Mouse (Mus musculus): ENCODE measurements around the gene Ebna1bp2. TPM values are rescaled to one million over a fixed set of nuclear protein-coding genes. Genes with fewer than 3 reads are reported as not detected.

Ebna1bp2 gene
- 61.0 and 62.0 TPM in 2 replicates for polyA plus RNA-seq (2015; fragmentation: Nextera tagmentation; extraction: Ambion mirVana)

DNA sequence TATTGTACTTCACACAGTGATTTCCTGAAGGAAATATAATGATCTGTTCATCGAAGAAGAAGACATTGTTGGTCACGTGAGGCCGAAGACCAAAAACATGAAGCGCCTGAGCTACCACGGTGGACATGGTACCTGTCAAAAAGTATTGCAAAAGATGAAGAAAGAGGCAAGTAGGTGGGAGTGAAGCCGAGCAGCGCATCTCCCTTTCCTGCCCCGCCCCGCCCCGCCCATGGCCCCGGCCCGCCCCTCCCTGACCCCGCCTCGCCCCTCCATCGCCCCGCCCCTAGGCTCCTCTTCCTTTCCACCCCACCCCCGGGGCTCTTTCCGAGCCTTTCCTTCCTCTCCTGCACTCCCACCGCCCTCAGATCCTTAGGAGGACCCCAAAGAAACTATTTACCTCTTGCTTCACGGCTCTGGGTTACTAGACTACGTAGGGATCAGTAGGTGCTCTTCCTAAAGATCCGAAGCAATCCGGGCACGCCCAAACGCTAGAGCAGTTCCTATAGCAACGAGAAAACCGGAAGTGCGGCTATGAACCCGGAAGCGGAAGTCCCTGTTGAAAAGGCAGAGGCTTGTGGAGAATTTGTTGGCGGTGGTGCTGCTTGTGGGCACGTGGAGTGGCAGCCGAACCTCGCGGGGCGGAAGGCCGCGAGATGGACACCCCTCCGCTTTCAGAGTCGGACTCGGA, at the start of gene Ebna1bp2, which contains the start of gene Cfap57:
TSS of gene Ebna1bp2 (plus strand) at position 521 of the 688 bp plus-strand sequence.
TSS of gene Cfap57 (minus strand) at position 499 of the 688 bp plus-strand sequence.
- TF ChIP-seq CTCF (IDR thresholded peaks at IDR 0.05; ENCODE audit: low read depth) (no peak), EP300 (IDR thresholded peaks at IDR 0.05; ENCODE audit: low read depth) (peak; percentile 32; the same call in 1 of the 2 replicates)
- peak within 1 kb of the TSS; percentile 64 for H3K9ac ChIP-seq (replicated peaks)
- no peak within 1 kb of the TSS; the same call in 1 of the 2 replicates for H3K27ac ChIP-seq (ENCODE audit: low read depth)
- H3K9me3 ChIP-seq (ENCODE audit: low read length), result no peaks in the 10 kb centered on the region
- 1% methylated on average over 33 of the region's 41 CpGs for WGBS (ENCODE audit: insufficient replicate concordance)
- H3K27me3 ChIP-seq (ENCODE audit: insufficient read depth, low read length), result no peaks in the 10 kb centered on the region
- H3K4me3 ChIP-seq (ENCODE audit: low read depth, low read length), result peak within 1 kb of the TSS; percentile 77
- peaks cover 9% of the 10 kb centered on the region for H3K4me1 ChIP-seq (ENCODE audit: insufficient read depth)
- peak within 1 kb of the TSS; percentile 83 for H3K4me2 ChIP-seq (ENCODE audit: low read depth, low read length)
- peaks cover 21% of the 10 kb centered on the region for H3K36me3 ChIP-seq (replicated peaks; ENCODE audit: insufficient read depth, low read length)
- DNase-seq (peak; percentile 92), ATAC-seq (peak; percentile 95)

DNA sequence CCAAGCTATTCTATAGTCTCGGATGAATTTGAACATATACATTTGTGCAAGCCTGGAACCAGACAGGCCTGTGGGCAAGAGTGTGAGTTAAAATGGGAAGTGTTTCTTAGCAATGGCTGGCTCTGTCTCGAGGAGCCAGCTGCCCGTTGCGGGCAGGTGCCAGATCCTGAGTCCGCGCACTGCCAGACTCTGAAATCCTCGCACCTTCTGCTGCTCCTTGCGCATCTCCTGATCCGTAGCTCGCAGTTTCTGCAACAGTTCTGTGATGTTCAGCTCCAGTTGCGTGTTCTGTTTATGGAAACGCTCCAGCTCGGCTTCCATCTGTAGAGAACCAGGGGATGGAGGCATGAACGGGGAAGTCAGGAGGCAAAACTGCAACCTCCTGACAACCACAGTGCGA, 49.2 kb upstream of the Ebna1bp2 start:
- Histone ChIP-seq H3K27me3 (ENCODE audit: insufficient read depth, low read length) (no peaks in the 10 kb centered on the region; the same call in 1 of the 2 replicates), H3K27ac (ENCODE audit: low read depth) (no peak overlapping the region), H3K4me3 (ENCODE audit: low read depth, low read length) (no peak overlapping the region), H3K9me3 (ENCODE audit: low read length) (no peaks in the 10 kb centered on the region), H3K4me1 (ENCODE audit: insufficient read depth) (no peaks in the 10 kb centered on the region), H3K4me2 (ENCODE audit: low read depth, low read length) (no peak overlapping the region), H3K36me3 (replicated peaks; ENCODE audit: insufficient read depth, low read length) (no peaks in the 10 kb centered on the region), H3K9ac (replicated peaks) (no peak overlapping the region)
- 67% methylated on average over 15 of the region's 15 CpGs for whole genome bisulfite sequencing (ENCODE audit: insufficient replicate concordance)
- ATAC-seq (no peak), DNase-seq (no peak)
- TF ChIP-seq CTCF (IDR thresholded peaks at IDR 0.05; ENCODE audit: low read depth), result no peak
- TF ChIP-seq EP300 (IDR thresholded peaks at IDR 0.05; ENCODE audit: low read depth), result no peak

DNA sequence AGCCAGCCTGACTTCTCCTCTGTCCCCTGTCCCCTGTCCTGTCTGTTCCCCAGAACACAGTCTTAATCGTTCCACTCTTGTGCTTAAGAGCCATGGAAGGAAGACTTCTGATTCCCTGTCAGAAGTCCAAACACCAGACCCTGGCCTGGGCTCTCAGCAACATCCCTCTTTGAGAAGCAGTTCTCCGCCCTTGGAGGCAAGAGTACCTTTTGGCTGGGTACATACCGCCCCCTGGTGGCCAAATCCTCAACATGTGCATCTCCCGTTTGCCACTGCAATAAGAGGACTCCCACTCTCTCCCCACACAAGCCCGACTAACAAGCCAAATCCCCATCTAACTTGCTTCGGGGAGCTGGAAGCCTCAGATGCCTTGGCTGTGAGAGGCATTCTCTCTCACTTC, 44.5 kb upstream of the Ebna1bp2 start:
- ATAC-seq (no peak), DNase-seq (peak; percentile 88)
- 5% methylated on average over 6 of the region's 6 CpGs for WGBS (ENCODE audit: insufficient replicate concordance)

DNA sequence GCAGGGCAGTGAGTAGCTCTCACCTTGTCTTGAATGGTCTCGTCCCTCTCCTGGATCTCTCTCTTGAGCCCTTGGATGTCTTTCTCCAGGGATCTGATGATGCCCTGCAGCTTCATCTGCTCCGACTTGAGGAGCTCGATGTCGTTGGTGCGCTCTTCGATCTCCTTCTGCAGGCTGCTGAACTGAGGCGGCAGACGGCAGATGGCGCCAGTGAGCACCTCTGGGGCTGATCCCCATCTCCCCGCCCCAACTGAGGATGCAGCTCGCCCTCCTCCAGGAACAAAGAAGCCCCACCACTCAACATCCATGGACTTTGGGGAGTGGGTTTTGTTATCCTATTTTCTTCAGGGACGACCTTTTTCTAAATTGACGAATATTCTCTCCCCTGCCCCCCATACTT, 41.3 kb upstream of the Ebna1bp2 start:
- 40% methylated on average over 13 of the region's 13 CpGs for WGBS (ENCODE audit: insufficient replicate concordance)
- H3K27ac ChIP-seq (ENCODE audit: low read depth), result no peak overlapping the region
- no peak overlapping the region for H3K4me3 ChIP-seq (ENCODE audit: low read depth, low read length)
- H3K4me1 ChIP-seq (ENCODE audit: insufficient read depth), result no peaks in the 10 kb centered on the region
- no peaks in the 10 kb centered on the region for H3K9me3 ChIP-seq (ENCODE audit: low read length)
- DNase-seq (peak; percentile 44), ATAC-seq (no peak)
- no peaks in the 10 kb centered on the region for H3K27me3 ChIP-seq (ENCODE audit: insufficient read depth, low read length)
- TF ChIP-seq EP300 (IDR thresholded peaks at IDR 0.05; ENCODE audit: low read depth) (no peak), CTCF (IDR thresholded peaks at IDR 0.05; ENCODE audit: low read depth) (peak; percentile 64)
- no peak overlapping the region for H3K9ac ChIP-seq (replicated peaks)
- H3K4me2 ChIP-seq (ENCODE audit: low read depth, low read length), result no peak overlapping the region
- H3K36me3 ChIP-seq (replicated peaks; ENCODE audit: insufficient read depth, low read length), result no peaks in the 10 kb centered on the region

More for the DNA sequence above, 44.5 kb upstream of the Ebna1bp2 start:
- H3K9ac ChIP-seq (replicated peaks), result no peak overlapping the region
- no peaks in the 10 kb centered on the region for H3K36me3 ChIP-seq (replicated peaks; ENCODE audit: insufficient read depth, low read length)
- H3K27ac ChIP-seq (ENCODE audit: low read depth), result no peak overlapping the region
- H3K4me3 ChIP-seq (ENCODE audit: low read depth, low read length), result no peak overlapping the region
- H3K4me1 ChIP-seq (ENCODE audit: insufficient read depth), result no peaks in the 10 kb centered on the region
- H3K9me3 ChIP-seq (ENCODE audit: low read length), result no peaks in the 10 kb centered on the region
- TF ChIP-seq EP300 (IDR thresholded peaks at IDR 0.05; ENCODE audit: low read depth), result no peak
- peak; percentile 92 for TF ChIP-seq CTCF (IDR thresholded peaks at IDR 0.05; ENCODE audit: low read depth)
- H3K27me3 ChIP-seq (ENCODE audit: insufficient read depth, low read length), result no peaks in the 10 kb centered on the region; the same call in 1 of the 2 replicates
- H3K4me2 ChIP-seq (ENCODE audit: low read depth, low read length), result no peak overlapping the region

DNA sequence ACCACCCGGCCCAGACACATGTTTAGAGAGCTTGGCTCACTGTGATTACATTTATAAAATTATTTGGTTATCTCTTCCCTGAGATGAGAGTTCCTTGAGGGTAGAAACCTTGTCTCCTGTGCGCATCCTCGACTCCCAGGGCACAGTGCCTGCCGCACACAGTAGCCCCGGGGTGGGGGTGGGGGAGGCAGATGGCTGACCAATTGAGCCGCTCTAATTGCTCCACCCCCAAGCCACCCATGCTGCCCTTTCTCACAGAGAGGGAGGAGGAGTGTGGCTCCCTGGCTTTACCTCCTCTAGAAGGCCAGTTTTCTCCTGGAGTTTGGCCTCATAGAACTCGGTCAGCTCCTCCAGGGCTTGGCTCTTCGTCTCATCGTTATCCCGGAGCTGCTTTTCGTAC, 39.1 kb upstream of the Ebna1bp2 start:
- Histone ChIP-seq H3K4me1 (ENCODE audit: insufficient read depth) (no peaks in the 10 kb centered on the region), H3K4me2 (ENCODE audit: low read depth, low read length) (no peak overlapping the region), H3K36me3 (replicated peaks; ENCODE audit: insufficient read depth, low read length) (no peaks in the 10 kb centered on the region), H3K4me3 (ENCODE audit: low read depth, low read length) (no peak overlapping the region), H3K9ac (replicated peaks) (no peak overlapping the region), H3K27ac (ENCODE audit: low read depth) (no peak overlapping the region), H3K9me3 (ENCODE audit: low read length) (no peaks in the 10 kb centered on the region), H3K27me3 (ENCODE audit: insufficient read depth, low read length) (no peaks in the 10 kb centered on the region)
- WGBS (ENCODE audit: insufficient replicate concordance), result 66% methylated on average over 11 of the region's 11 CpGs
- TF ChIP-seq EP300 (IDR thresholded peaks at IDR 0.05; ENCODE audit: low read depth) (no peak), CTCF (IDR thresholded peaks at IDR 0.05; ENCODE audit: low read depth) (no peak)
- DNase-seq, result no peak
- no peak for ATAC-seq

DNA sequence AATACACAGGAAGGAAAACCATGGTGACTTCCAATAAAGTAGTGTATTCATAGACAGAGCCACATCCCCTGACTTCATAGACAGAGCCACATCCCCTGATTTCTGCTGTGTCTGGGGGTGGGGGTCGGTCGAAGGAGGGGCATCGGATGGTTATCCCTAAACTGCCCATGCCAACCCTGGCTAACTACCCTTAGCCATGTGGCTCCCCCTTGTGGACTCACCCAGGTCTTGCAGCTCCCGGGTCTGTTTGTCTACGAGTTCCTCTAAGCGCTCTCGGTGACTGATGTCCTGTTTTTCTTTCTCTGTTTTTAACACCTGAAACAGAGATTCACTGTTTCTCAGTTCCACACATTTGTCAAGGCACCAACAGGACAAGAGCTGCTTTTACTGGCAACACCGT, 38.0 kb upstream of the Ebna1bp2 start:
- Histone ChIP-seq H3K9me3 (ENCODE audit: low read length) (no peaks in the 10 kb centered on the region), H3K36me3 (replicated peaks; ENCODE audit: insufficient read depth, low read length) (no peaks in the 10 kb centered on the region), H3K27ac (ENCODE audit: low read depth) (no peak overlapping the region), H3K4me2 (ENCODE audit: low read depth, low read length) (no peak overlapping the region), H3K9ac (replicated peaks) (no peak overlapping the region), H3K4me1 (ENCODE audit: insufficient read depth) (no peaks in the 10 kb centered on the region), H3K27me3 (ENCODE audit: insufficient read depth, low read length) (no peaks in the 10 kb centered on the region), H3K4me3 (ENCODE audit: low read depth, low read length) (no peak overlapping the region)
- no peak for ATAC-seq
- WGBS (ENCODE audit: insufficient replicate concordance), result 87% methylated on average over 8 of the region's 8 CpGs
- no peak for DNase-seq
- TF ChIP-seq CTCF (IDR thresholded peaks at IDR 0.05; ENCODE audit: low read depth) (peak; percentile 37), EP300 (IDR thresholded peaks at IDR 0.05; ENCODE audit: low read depth) (no peak)

Measured in liver, postnatal 0 days (tissue).